Mouse (Mus musculus): ENCODE measurements at regions not wholly inside any gene's neighbourhood (a gene's known extent, or its start where the extent isn't known, plus 50 kb on each side); places are given as distances from the start of the nearest gene placed in this dataset.

- Histone ChIP-seq H3K4me3 (replicated peaks; ENCODE audit: control insufficient read depth, low read depth, low read length) (no peak overlapping the region), H3K27ac (ENCODE audit: control insufficient read depth, insufficient read depth, low read depth, low read length, poor library complexity) (no peak overlapping the region)
- TF ChIP-seq POLR2A (IDR thresholded peaks at IDR 0.05; ENCODE audit: borderline replicate concordance, control insufficient read depth, low read depth, low read length) (no peak), CTCF (IDR thresholded peaks at IDR 0.05; ENCODE audit: control insufficient read depth, insufficient read depth, low read length) (no peak)
These were observed 321.0 kb upstream of the Meis1 start for GRCm38 (mm10) chr11:19339721-19340317.

GRCm38 (mm10) chr11:19340889-19341288, 322.1 kb upstream of the Meis1 start:
- WGBS = 78% methylated on average over 5 of the region's 5 CpGs
- no peaks in the 10 kb centered on the region for H3K4me1 ChIP-seq (ENCODE audit: control insufficient read depth, insufficient read depth, low read length)
- H3K4me3 ChIP-seq (replicated peaks; ENCODE audit: control insufficient read depth, low read depth, low read length) = no peak overlapping the region
- TF ChIP-seq CTCF (IDR thresholded peaks at IDR 0.05; ENCODE audit: control insufficient read depth, insufficient read depth, low read length) = no peak
- TF ChIP-seq POLR2A (IDR thresholded peaks at IDR 0.05; ENCODE audit: borderline replicate concordance, control insufficient read depth, low read depth, low read length) = no peak
- no peak overlapping the region for H3K27ac ChIP-seq (ENCODE audit: control insufficient read depth, insufficient read depth, low read depth, low read length, poor library complexity)

More at GRCm38 (mm10) chr11:19339721-19340317, 321.0 kb upstream of the Meis1 start:
- WGBS = 90% methylated on average over 7 of the region's 7 CpGs
- H3K4me1 ChIP-seq (ENCODE audit: control insufficient read depth, insufficient read depth, low read length) = no peaks in the 10 kb centered on the region

GRCm38 (mm10) chr11:19341379-19341778, 322.6 kb upstream of the Meis1 start:
- 9% methylated on average over 3 of the region's 3 CpGs for WGBS
- Histone ChIP-seq H3K27ac (ENCODE audit: control insufficient read depth, insufficient read depth, low read depth, low read length, poor library complexity) (no peak overlapping the region), H3K4me3 (replicated peaks; ENCODE audit: control insufficient read depth, low read depth, low read length) (no peak overlapping the region), H3K4me1 (ENCODE audit: control insufficient read depth, insufficient read depth, low read length) (no peaks in the 10 kb centered on the region)
- TF ChIP-seq CTCF (IDR thresholded peaks at IDR 0.05; ENCODE audit: control insufficient read depth, insufficient read depth, low read length) = no peak
- no peak for TF ChIP-seq POLR2A (IDR thresholded peaks at IDR 0.05; ENCODE audit: borderline replicate concordance, control insufficient read depth, low read depth, low read length)

GRCm38 (mm10) chr11:19342803-19343202, 324.0 kb upstream of the Meis1 start:
- 87% methylated on average over 4 of the region's 4 CpGs for WGBS
- Histone ChIP-seq H3K27ac (ENCODE audit: control insufficient read depth, insufficient read depth, low read depth, low read length, poor library complexity) (no peak overlapping the region), H3K4me3 (replicated peaks; ENCODE audit: control insufficient read depth, low read depth, low read length) (no peak overlapping the region), H3K4me1 (ENCODE audit: control insufficient read depth, insufficient read depth, low read length) (no peaks in the 10 kb centered on the region)
- no peak for TF ChIP-seq POLR2A (IDR thresholded peaks at IDR 0.05; ENCODE audit: borderline replicate concordance, control insufficient read depth, low read depth, low read length)
- no peak for TF ChIP-seq CTCF (IDR thresholded peaks at IDR 0.05; ENCODE audit: control insufficient read depth, insufficient read depth, low read length)

GRCm38 (mm10) chr11:19346276-19346826, 327.6 kb upstream of the Meis1 start:
- 81% methylated on average over 3 of the region's 3 CpGs for WGBS
- H3K4me1 ChIP-seq (ENCODE audit: control insufficient read depth, insufficient read depth, low read length) = no peaks in the 10 kb centered on the region
- TF ChIP-seq CTCF (IDR thresholded peaks at IDR 0.05; ENCODE audit: control insufficient read depth, insufficient read depth, low read length) (no peak), POLR2A (IDR thresholded peaks at IDR 0.05; ENCODE audit: borderline replicate concordance, control insufficient read depth, low read depth, low read length) (no peak)

GRCm38 (mm10) chr11:19350331-19351242, 331.8 kb upstream of the Meis1 start:
- no peak overlapping the region for H3K27ac ChIP-seq (ENCODE audit: control insufficient read depth, insufficient read depth, low read depth, low read length, poor library complexity)
- H3K4me1 ChIP-seq (ENCODE audit: control insufficient read depth, insufficient read depth, low read length) = no peaks in the 10 kb centered on the region
- no peak overlapping the region for H3K4me3 ChIP-seq (replicated peaks; ENCODE audit: control insufficient read depth, low read depth, low read length)
- whole genome bisulfite sequencing = 85% methylated on average over 13 of the region's 13 CpGs
- TF ChIP-seq POLR2A (IDR thresholded peaks at IDR 0.05; ENCODE audit: borderline replicate concordance, control insufficient read depth, low read depth, low read length) (no peak), CTCF (IDR thresholded peaks at IDR 0.05; ENCODE audit: control insufficient read depth, insufficient read depth, low read length) (no peak)

More at GRCm38 (mm10) chr11:19346276-19346826, 327.6 kb upstream of the Meis1 start:
- Histone ChIP-seq H3K27ac (ENCODE audit: control insufficient read depth, insufficient read depth, low read depth, low read length, poor library complexity) (no peak overlapping the region), H3K4me3 (replicated peaks; ENCODE audit: control insufficient read depth, low read depth, low read length) (no peak overlapping the region)

- WGBS = 85% methylated on average over 7 of the region's 7 CpGs
- H3K4me3 ChIP-seq (replicated peaks; ENCODE audit: control insufficient read depth, low read depth, low read length) = no peak overlapping the region
- no peaks in the 10 kb centered on the region for H3K4me1 ChIP-seq (ENCODE audit: control insufficient read depth, insufficient read depth, low read length)
- H3K27ac ChIP-seq (ENCODE audit: control insufficient read depth, insufficient read depth, low read depth, low read length, poor library complexity) = no peak overlapping the region
- TF ChIP-seq POLR2A (IDR thresholded peaks at IDR 0.05; ENCODE audit: borderline replicate concordance, control insufficient read depth, low read depth, low read length) (no peak), CTCF (IDR thresholded peaks at IDR 0.05; ENCODE audit: control insufficient read depth, insufficient read depth, low read length) (no peak)
These were observed 332.5 kb upstream of the Meis1 start for GRCm38 (mm10) chr11:19351243-19351787.

- Histone ChIP-seq H3K4me1 (ENCODE audit: control insufficient read depth, insufficient read depth, low read length) (no peaks in the 10 kb centered on the region), H3K4me3 (replicated peaks; ENCODE audit: control insufficient read depth, low read depth, low read length) (no peak overlapping the region), H3K27ac (ENCODE audit: control insufficient read depth, insufficient read depth, low read depth, low read length, poor library complexity) (no peak overlapping the region)
- WGBS = 86% methylated on average over 3 of the region's 3 CpGs
- TF ChIP-seq POLR2A (IDR thresholded peaks at IDR 0.05; ENCODE audit: borderline replicate concordance, control insufficient read depth, low read depth, low read length) = no peak
These were observed 334.9 kb upstream of the Meis1 start for GRCm38 (mm10) chr11:19353706-19354105.
